Comparison of ENCODE assay signal across 11 mouse cellular contexts in the genomic region with DNA sequence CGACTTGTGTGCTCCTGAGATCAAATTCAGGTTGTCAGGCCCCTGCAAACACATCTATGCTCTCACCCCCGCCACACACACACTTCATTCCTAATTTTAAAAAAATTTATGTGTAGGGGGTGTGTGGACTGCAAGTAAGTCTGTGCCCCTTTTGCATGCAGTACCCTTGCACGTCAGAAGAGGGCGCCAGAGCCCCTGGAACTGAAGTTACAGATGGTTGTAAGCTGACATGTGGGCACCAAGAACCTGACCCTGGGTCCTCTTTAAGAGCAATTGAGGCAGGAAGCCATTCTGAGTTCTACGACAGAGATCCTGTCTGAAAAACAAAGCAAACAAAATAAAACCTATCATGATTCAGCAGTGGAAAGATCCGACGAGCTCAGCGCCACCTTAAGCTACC. TPM values are rescaled to one million over a fixed set of nuclear protein-coding genes. Genes with fewer than 3 reads are reported as not detected.
A peak's percentile ranks its signal among the peaks of the same experiment; 100 is the strongest.
DNase-seq lines count a peak whose midpoint lies in the region; ATAC-seq and TF ChIP-seq lines count a peak whose summit lies in the region.
"Had no signal": no experiment of that assay in that cellular context is flagged by ENCODE, and none has a peak within 500 bp of the region (broad histone marks: within the 10 kb centered on the region; RNA-seq: fewer than 3 reads in every experiment).

No protein-coding gene starts in this region.

- peaks cover 11% of the 10 kb centered on the region for H3K36me3 ChIP-seq in G1E (replicated peaks)
- H3K36me3 ChIP-seq in embryonic facial prominence, embryonic 10.5 days (replicated peaks) = peaks cover 17% of the 10 kb centered on the region

- DNase-seq in left cerebral cortex, adult 2 months (ENCODE audit: extremely low spot score in 1 of 2, low spot score in 2 of 2) = no peak
- DNase-seq in left cerebral cortex, adult 8-10 months (ENCODE audit: low spot score in 2 of 2) = no peak
- DNase-seq in CD8-positive naive resting alpha-beta T cell, adult 2 months (ENCODE audit: low read depth in 2 of 2, low spot score in 2 of 2) = peak; percentile 11 to 42
- DNase-seq in G1E (ENCODE audit: low spot score) = no peak
- no peak for DNase-seq in right cerebral cortex, postnatal 10 days (ENCODE audit: low spot score in 2 of 2)
- no peak for DNase-seq in embryonic facial prominence, embryonic 10.5 days (ENCODE audit: low spot score)

- intact Hi-C loops in left cerebral cortex, adult 2 months (cut with DNase I) = no loop called here

- no peak for ATAC-seq in G1E (ENCODE audit: extremely low read depth, insufficient number of reproducible peaks, low FRiP score, poor library complexity, severe bottlenecking)
- ATAC-seq in monocyte, adult 5-6 weeks (replicated peaks; ENCODE audit: insufficient number of reproducible peaks, low FRiP score, low TSS enrichment, poor library complexity, severe bottlenecking) = 0 out of 2 replicates have a peak, but pooled peaks have one; percentile 4

- 78% methylated on average over 8 of the region's 8 CpGs for WGBS in embryonic facial prominence, embryonic 10.5 days

- no peak overlapping the region for H3K27ac ChIP-seq in left cerebral cortex, adult 2 months
- no peak overlapping the region for H3K27ac ChIP-seq in embryonic facial prominence, embryonic 10.5 days (replicated peaks)
- H3K27ac ChIP-seq: forebrain, embryonic 12.5 days; macrophage had no signal

- peak; percentile 48 for TF ChIP-seq CTCF in left cerebral cortex, adult 2 months (IDR thresholded peaks at IDR 0.05)
- TF ChIP-seq CTCF in G1E (IDR thresholded peaks at IDR 0.05; ENCODE audit: low read depth, low read length) = peak; percentile 60

- peaks cover 7% of the 10 kb centered on the region; the same call in 1 of the 2 replicates for H3K4me1 ChIP-seq in G1E (ENCODE audit: insufficient read depth, low read depth, low read length)
- no peaks in the 10 kb centered on the region for H3K4me1 ChIP-seq in embryonic facial prominence, embryonic 10.5 days
- H3K4me1 ChIP-seq: forebrain, embryonic 12.5 days; heart, embryonic 12.5 days had no signal

- no peak overlapping the region for H3K4me3 ChIP-seq in left cerebral cortex, adult 2 months
- H3K4me3 ChIP-seq in G1E (ENCODE audit: low read depth, low read length) = no peak overlapping the region
- H3K4me3 ChIP-seq in embryonic facial prominence, embryonic 10.5 days = no peak overlapping the region
- H3K4me3 ChIP-seq: forebrain, embryonic 12.5 days; heart, embryonic 12.5 days had no signal

- peaks cover 11% of the 10 kb centered on the region for H3K27me3 ChIP-seq in G1E (ENCODE audit: insufficient read depth, low read length)
- H3K27me3 ChIP-seq in embryonic facial prominence, embryonic 10.5 days (replicated peaks; ENCODE audit: low read depth, poor library complexity, severe bottlenecking) = 0 out of 2 replicates have a peak, but pooled peaks cover under 1% of the 10 kb centered on the region
- H3K27me3 ChIP-seq: forebrain, embryonic 12.5 days; heart, embryonic 12.5 days had no signal

- peaks cover 5% of the 10 kb centered on the region; the same call in 1 of the 2 replicates for H3K9me3 ChIP-seq in G1E (replicated peaks)
- H3K9me3 ChIP-seq in embryonic facial prominence, embryonic 10.5 days = peaks cover 7% of the 10 kb centered on the region

RNA-seq across cellular contexts. Expression of a gene that starts 14.6 kb away (rescaled TPM):
- total RNA-seq in left cerebral cortex, adult 2 months (2021) = not detected
- not detected for total RNA-seq in left cerebral cortex, adult 8-10 months (2022)
- total RNA-seq in G1E (2014; fragmentation: Nextera tagmentation) (not detected in 2 replicates), G1E (2017) (not detected in 2 replicates)
- not detected in 2 replicates for polyA plus RNA-seq in G1E (2012)
- not detected in 3 replicates for total RNA-seq in monocyte, adult 5-6 weeks (2017)
- polyA plus RNA-seq in embryonic facial prominence, embryonic 10.5 days (2016; fragmentation: Nextera tagmentation; extraction: Ambion mirVana) = not detected in 2 replicates
- total RNA-seq: neutrophil, adult 5-6 weeks had no signal
- polyA plus RNA-seq: forebrain, embryonic 12.5 days; heart, embryonic 12.5 days; macrophage had no signal

RNA-seq across cellular contexts. Expression of a gene that starts 33.0 kb away (rescaled TPM):
- 10 to 100 TPM; 22.0 to 23.5 TPM for total RNA-seq in left cerebral cortex, adult 2 months (2021)
- total RNA-seq in left cerebral cortex, adult 8-10 months (2022) = 10 to 100 TPM; 22.1 to 25.2 (median 24.1) TPM
- total RNA-seq in G1E (2014; fragmentation: Nextera tagmentation) (16.1 and 21.1 TPM in 2 replicates), G1E (2017) (10.9 and 11.8 TPM in 2 replicates)
- 7.1 and 7.3 TPM in 2 replicates for polyA plus RNA-seq in G1E (2012)
- total RNA-seq in monocyte, adult 5-6 weeks (2017) = 7.6 to 11.8 TPM (median 9.6 TPM) in 3 replicates
- polyA plus RNA-seq in embryonic facial prominence, embryonic 10.5 days (2016; fragmentation: Nextera tagmentation; extraction: Ambion mirVana) = 20.2 and 20.9 TPM in 2 replicates

RNA-seq across cellular contexts. Expression of a gene that starts 46.1 kb away (rescaled TPM):
- 10 to 100 TPM; 10.1 to 10.8 TPM for total RNA-seq in left cerebral cortex, adult 2 months (2021)
- total RNA-seq in left cerebral cortex, adult 8-10 months (2022) = 10 to 100 TPM; 10.6 to 11.4 (median 10.8) TPM
- not detected in 2 replicates for total RNA-seq in G1E (2014; fragmentation: Nextera tagmentation)
- 0.12 and 0.16 TPM in 2 replicates for total RNA-seq in G1E (2017)
- polyA plus RNA-seq in G1E (2012) = not detected in 2 replicates
- total RNA-seq in monocyte, adult 5-6 weeks (2017) = not detected in 3 replicates
- 0.23 and 0.25 TPM in 2 replicates for polyA plus RNA-seq in embryonic facial prominence, embryonic 10.5 days (2016; fragmentation: Nextera tagmentation; extraction: Ambion mirVana)
- total RNA-seq: neutrophil, adult 5-6 weeks had no signal

Comparison
In these comparisons a context has a peak if more than half of its experiments do, and no peak if none do; other contexts are left out.
1. DNase-seq: peak in CD8-positive naive resting alpha-beta T cell, adult 2 months (2 of 2); none in left cerebral cortex, adult 2 months (0 of 2), left cerebral cortex, adult 8-10 months (0 of 2), G1E (single experiment), right cerebral cortex, postnatal 10 days (0 of 2) and embryonic facial prominence, embryonic 10.5 days (single experiment).
2. RNA of a gene that starts 46.1 kb away (total RNA-seq): 10.6 to 11.4 TPM in left cerebral cortex, adult 8-10 months and 10.1 to 10.8 TPM in left cerebral cortex, adult 2 months; 0.12 to 0.16 TPM in G1E and not detected in monocyte, adult 5-6 weeks; every median in the first group is over 4 times any median in the second.